Mouse (Mus musculus) gastrocnemius, adult 18-20 months (tissue): Measurements from ENCODE around the gene Gpr157. TPM values are rescaled to one million over a fixed set of nuclear protein-coding genes. Genes with fewer than 3 reads are reported as not detected.
A peak's percentile ranks its signal among the peaks of the same experiment; 100 is the strongest.

ENCODE experiments used
- DNase-seq: peaks from one replicate; pipeline ENCODE4 v3.0.0; 2021; ENCODE audit warnings: low spot score
- total RNA-seq, 2 experiments: library from RNA; stranded (reverse); gene quantifications; 2 replicates each; pipeline ENCODE4 v1.2.3; 2021

The Gpr157 gene
- total RNA-seq, 2 experiments from 2014 or later, result 34.5 to 38.2 TPM

DNA sequence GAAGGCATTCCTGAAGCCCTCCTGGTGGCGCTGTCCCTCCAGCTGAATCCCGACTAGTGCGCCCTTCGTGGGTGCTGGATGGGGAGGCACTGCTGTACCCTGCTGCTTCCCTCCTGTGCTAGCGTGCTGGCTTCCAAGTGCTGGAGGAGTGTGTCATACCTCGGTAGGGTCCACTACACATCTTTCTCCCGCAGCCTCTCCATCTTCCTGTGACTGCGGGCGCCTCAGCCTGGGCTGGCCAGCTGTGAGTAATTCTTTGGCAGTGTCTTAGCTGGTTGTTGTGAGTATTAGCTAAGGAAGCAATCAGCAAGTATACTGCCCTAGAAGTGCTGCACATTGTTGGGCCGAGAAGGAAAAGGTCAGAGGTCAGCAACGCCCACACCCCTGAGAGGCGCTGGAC is 18.9 kb upstream of the Gpr157 start:
- no peak for DNase-seq

DNA sequence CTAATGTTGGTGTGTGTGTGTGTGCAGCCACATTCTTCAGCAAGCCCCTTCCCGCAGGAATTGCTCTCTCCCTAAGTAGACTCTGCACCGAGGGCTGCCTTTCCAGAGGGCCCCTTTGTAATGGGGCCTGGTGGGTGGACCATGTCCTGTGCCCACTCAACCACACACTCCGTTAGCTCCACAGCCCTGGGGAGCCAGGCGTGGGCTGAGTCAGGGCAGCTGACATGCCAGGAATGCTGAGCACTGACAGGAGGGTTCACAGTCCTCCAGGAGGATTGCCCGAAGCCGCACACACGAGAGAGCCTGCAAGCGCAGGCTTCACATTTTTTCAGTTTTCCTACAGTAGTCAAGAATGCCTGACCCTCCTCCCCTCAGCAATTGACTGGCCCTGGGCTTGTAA is 17.0 kb upstream of the Gpr157 start:
- no peak for DNase-seq

DNA sequence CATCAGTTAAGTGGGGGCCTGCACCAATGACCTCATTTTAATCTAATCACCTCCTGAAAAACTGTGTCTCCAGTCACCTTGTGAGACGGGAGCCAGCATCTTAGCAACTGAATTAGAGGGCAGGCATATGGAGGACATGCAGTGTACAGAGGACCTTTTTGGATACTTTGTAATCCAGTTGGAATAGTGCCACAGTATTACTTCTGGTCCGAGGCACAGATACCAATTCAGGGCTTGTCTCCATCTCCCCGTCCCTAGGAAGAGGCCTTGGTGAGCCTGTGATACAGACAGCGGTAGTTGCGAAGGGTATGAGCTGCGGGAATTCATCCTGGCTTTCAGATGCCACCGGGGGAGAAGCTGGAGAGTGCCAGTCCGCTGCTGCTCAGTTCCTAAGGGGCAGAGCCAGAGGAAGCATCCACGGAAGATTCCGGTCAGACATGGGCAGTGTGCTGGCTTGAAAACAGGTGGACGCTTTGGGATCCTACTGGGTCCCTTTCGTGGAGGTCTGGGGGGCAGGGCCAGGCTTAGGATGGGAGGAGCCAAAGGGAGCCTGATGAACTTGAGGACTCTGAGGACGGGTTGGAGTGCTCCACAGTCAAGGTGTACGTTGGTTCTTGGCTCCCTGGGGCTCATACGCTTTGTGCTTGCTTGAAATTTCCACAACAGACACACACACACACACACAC is 14.6 kb upstream of the Gpr157 start:
- no peak for DNase-seq

DNA sequence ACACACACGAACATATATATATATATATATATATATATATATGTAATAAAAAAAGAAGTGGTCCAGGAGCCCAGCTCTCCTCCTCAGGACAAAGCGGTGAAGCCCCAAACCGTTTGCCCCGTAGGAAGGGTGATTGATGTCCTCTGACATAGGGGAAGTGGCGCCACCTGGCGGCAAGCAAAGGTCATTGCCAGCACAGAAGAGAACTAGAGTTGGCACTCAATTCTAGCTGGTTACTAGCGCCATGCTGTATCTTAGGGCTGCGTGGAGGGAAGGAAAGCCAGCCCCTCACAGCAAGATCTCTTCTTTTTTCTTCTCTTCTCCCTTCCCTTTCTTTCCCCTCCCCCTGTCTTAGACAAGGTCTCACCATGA is 14.1 kb upstream of the Gpr157 start:
- peak; percentile 43 for DNase-seq

DNA sequence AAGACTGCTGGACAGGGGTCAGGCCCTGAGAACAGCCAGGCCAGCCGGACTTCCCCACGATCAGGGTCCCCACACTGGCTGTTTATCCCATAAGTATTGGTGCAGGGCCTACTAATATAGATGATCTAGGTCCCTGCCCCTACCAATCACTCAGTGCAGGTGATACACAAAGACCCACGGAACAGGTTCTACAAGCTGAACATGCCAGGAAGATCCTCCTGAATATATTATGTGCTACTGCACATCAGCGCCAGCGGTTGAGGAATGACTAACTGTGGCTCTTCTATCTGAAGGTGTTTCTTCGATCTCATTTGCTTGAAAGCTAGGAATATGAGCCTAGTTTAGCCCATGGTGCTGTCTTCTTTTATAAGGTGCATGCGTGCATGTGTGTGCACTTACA is 11.8 kb upstream of the Gpr157 start:
- no peak for DNase-seq

DNA sequence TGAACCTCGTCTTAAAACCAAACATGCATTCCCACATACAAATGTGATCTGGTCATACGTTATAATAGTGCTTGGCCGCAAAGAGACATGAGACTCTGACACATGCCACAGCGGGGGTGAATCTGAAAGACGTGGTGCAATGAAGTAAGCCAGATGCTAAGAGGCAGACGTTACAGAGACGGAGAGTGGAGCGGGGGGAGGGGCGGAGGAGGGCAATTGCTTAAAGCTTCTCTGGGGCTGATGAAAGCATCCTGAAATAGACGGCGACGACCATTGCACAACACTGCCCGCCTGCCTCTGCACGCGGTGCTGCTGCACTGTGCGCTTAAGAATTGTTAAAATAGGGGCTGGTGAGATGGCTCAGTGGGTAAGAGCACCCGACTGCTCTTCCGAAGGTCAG is 11.0 kb upstream of the Gpr157 start:
- peak; percentile 29 for DNase-seq

DNA sequence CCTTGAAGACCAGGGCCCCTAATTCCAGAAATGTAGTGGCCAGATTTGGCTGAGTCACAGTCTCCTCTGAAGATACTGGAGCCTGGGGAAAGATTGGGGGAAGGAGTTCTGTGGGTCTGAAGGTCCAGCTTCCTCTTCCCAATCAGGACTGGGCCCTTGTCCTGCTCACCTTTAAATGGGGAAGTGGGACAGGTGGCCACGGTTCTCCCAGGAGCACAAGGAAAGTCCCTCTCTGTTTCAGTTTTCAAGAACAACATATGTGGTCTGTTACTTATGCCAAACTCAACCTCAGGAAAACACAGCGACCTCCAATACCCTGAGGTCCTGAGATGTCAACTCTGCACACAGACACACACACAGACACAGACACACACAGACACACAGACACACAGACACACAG is 8.5 kb upstream of the Gpr157 start:
- no peak for DNase-seq

DNA sequence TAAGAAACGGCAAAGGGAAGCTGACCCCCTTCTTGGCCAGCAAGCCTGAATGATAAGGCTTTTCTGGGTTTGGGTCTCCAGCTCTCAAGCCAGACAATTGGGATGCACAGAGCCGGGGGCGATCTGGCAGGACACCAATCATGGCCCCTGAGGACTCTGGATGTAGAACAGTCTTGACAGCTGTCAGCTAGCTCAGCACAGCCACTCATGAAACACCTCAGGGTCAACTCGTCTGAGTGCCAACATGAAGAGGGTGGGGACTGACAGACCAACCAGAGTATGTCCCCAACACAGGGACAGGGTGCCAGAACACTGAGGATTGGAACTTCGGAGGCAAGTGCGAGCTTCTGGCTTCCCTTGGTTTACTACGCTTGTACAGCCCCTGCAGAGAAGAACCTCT is 7.9 kb upstream of the Gpr157 start:
- no peak for DNase-seq

DNA sequence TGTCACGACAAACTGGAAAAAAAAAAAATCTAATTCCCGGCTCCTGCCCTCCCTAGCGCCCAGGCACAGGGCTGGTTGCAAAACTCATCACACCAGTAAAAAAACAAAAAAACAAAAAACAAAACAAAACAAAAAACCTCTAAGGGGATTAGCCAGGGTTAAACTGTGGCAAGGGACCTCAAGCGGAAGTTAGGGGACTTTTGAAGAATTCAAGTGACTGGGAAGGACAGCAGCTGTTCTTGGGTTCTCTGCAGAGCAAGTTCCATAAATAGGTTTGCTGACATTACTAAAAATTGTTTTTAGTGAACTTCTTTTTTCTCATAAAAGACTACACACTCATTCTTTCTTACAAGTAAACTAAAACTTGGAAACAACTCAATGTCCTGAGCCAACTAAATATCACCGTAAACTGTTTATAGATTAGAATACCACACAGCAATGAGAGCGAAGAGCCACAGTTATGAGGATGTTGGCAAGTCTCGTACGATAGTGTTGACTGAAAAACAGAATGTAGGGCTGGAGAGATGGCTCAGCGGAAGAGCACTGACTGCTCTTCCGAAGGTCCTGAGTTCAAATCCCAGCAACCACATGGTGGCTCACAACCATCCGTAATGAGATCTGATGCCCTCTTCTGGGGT is 6.7 kb upstream of the Gpr157 start:
- DNase-seq, result no peak

DNA sequence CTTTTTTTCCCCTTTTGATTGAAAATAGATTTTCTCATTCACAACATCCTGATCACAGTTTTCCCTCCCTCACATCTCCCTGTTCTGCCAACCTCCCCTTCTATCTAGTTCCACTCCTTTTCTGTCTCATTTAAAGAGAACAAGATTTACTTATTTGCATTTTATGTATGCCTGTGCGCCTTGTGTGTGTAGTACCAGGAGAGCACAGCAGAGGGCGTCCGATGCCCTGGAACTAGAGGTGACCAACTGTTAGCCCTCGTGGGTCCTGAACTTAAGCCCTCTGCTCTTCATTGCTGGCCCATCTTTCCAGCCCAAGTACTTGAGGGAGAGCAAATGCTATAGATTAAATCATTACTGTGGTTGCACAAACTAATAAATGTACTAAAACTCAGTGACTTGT is 1.8 kb upstream of the Gpr157 start:
- DNase-seq, result no peak

DNA sequence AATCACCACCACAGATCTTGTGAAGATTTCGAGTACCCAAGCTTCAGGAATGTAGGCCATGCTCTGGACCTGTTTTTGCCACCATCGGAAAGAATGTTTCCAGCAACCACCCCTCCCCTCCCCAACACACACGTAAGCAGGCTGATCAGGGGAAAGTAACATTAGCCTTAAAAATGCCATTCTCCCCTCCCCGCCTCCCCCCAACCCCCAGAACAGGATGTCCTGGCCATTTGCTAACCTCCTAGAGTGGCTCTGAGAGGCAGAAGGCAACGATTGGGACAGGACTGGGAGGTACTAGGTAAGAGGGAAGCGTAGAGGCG is 364 bp upstream of the Gpr157 start:
- DNase-seq, result no peak

DNA sequence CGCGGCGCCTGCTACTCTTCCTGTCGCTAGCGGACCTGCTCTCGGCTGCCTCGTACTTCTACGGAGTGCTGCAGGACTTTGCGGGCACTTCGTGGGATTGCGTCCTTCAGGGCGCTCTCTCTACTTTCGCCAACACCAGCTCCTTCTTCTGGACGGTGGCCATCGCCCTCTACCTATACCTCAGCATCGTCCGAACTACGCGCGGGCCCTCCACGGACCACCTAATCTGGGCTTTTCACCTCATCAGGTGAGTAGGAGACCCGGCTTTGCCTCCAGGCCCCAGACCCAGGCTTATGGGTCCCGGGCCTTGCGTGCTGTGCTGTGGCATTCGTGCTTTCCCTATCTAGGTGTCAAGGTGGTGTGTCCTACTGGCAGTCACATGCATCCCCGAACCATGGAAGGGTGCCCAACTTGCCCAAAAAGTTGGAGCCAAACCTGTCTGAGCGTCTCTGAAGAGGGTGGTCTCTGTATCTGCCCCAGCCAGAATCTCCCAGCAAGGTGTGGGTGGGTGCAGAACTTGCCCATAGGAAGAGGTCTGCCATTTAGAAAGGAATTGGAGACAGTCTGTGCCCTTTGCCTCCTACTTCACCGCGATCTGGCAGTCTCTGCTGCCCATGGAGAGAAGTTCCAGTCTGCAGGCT is 845 bp downstream of the Gpr157 start:
- DNase-seq, result peak; percentile 50

DNA sequence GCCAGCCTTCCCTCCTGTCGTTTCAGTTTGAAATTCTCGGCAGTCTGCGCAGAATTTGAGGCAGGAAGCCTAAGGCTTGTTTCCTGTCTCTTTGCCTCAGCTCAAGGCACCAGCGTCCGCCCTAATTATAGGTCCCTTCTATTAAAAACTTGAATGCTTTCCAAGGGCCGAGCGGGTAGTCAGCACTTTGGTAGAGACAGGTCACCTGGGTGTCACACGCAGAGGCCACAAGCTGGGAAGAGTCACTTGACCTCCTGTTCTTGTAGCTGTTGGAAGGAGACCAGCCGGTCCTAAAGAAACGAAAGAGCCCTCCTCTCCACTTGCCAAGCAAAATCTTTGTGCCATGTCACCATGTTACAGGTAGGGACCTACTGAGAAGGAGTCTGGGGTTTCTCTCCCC is 2.0 kb downstream of the Gpr157 start:
- DNase-seq, result peak; percentile 78

DNA sequence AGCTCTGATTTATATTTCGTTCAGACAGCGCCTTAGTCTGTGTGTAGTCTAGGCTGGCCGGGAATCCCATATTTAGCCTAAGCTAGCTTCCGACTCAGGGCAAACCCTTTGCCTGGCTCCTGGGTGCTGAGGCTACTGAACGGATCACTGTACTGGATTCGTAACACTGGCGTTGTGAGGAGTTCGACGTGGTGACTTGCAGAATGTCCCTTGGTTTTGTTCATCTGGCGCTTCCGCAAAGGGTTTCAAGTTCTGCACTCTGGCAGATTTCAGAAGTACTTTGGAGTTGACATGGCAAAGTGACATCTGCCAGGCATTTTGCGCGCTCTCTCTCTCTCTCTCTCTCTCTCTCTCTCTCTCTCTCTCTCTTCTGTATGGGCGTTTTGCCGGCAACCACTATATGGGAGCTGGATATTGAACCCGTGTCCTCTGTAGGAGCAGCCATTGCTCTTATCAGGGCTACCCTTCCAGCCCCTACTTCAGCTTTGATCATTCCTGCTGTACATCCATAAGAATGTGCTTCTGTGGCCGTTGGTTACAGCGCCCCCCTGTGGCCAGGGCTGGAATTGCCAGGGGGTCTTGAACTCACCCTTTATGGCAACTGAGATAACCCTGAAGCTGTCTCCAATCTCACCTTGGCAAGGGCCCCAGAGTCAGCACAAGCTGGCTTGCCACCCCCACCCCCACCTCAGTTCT is 4.9 kb downstream of the Gpr157 start:
- DNase-seq, result peak; percentile 52

DNA sequence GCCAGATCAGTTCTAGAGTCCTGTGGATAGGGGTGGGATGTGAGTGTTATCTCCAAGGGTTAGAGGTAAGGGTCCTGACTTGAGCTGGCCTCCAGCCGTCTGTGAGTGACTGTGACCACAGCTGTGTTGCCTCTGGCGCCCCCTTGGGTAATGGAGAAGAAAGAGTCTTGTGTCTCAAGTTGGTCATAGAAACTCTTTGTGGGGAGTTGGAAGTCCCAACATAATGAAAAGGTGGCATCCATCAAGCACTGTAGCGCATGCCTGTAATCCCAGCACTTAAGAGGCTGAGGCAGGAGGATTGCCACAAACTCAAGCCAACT is 5.4 kb downstream of the Gpr157 start:
- no peak for DNase-seq

DNA sequence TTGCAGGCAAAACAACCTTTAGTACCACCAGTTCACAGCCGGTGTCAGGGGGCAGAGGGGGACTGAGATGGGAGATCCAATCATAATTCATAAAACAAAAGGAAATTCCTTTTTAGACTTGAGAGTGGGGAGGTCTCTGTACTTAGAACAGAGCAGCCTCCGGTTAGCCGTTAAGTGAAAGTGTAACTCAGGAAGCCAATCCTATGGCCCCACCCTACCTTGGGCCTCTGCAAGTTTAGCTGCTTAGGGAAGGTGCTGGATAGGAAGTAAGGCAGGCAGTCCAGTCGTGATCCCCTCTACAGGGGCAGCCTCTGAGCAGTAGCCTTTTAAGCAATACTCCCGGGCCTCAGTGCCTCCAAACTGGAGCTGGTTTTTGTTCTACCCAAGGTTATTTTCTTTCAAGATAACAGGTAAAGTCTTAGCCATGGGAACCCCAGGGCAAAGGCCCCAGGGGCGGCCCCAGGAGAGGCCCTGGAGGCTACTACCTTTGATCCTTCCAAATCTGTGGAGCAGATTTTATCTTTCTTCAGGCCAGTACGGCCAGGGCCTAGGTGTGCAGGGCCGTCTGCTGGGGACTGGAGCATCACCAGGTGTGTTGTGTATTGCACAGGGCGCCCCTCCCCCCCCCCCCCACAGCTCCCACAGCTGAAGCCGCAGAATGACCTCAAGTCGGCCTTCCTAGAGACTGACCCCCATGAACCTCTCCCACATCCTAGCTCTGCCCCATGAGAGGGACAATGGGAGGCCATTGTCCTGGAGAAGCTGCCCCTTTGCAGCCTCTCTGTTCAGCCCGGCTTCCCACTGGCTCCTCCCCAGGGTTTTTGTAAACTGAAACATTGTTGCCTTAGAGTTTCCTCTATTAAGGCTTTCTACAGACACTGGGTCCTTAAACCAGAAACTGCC is 6.6 kb downstream of the Gpr157 start:
- no peak for DNase-seq

DNA sequence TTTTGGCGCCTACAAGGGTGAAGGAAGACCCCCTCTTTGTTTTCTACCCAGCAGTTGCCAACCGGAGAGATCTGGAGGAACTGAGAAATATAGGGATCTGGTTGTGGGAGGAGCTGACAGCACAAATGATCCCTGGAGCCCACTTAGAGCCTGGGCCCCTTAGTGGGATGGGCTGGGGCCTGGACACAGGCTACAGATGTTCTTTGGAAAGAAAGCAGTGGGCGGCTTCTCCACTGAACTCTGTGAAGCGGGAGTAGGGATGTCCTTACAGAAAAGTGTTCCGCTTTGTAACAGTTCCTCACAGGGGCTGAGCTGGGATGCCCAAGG is 7.3 kb downstream of the Gpr157 start:
- no peak for DNase-seq

DNA sequence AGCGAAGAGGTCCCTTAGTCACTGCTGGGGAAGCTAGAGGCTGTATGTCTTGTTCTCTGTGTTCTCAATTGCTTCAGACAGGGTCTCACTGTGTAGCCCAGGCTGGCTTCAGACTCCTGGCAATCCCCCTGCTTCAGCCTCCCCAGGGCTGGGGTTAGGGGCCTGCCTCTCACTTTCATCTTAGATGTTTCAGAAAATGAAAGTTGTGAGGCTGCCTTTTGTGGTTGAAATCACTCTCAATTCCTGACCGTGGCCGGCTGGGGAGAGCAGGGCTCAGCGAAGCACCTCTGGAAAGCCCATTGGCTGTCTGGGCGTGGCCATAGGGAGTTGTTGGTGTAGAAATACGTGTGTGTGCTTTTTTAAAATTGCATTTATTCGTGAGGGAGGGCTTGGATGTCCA is 9.1 kb downstream of the Gpr157 start:
- no peak for DNase-seq

DNA sequence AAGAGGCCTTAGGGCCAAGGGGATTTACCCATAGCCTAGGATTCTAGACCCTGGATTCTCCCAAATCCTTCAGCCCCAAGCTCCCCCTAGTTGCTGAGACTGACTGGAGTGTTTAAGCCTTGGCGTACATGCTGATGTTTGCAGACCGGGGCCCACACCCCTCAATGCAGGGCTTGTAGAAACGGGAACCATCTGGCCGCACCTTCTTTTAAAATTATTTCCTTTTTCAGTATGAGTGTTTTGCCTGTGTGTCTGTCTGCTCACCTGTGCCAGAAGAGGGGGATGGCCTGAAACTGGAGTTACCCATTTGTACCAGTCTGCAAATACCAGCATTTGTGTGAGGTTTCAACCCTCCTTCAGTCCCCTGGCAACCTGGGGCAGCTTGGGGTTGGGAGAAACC is 10.7 kb downstream of the Gpr157 start:
- no peak for DNase-seq

DNA sequence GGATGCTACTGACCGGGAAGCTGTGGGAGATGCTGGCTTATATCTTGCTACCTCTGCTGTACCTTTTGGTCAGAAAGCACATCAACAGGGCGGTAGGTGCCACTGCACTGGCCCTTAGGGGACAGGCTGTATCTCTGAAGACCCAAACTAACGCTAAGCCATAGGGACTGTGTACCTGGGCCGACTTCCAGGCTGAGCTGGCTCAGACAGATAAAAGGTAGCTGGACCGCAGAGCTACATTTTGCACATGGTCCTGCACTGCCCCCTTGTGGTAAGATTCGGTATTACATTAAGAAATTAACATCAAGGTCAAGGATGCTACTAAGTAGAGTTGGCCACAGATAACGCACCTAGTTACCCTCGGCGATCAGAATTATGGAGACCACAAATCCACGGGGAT is 11.7 kb downstream of the Gpr157 start:
- DNase-seq, result peak; percentile 90

DNA sequence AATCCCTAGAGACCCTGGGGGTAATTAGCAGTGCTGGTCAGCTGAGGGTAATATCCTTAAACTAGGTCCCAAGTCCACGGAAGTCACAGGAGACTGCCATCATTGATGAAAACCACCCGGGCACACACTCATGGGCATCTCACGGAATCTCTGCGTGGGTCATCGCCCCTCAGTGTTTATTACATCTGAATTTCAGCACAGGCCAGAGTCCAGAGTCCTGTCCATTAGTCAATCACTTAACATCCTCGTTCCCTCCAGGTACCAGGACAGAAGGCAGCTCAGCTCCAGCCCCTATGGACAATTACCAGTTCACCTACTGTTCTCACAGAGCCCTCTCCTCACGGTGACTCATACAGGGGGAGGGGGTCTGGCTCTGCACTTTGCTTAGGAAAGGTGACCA is 15.7 kb downstream of the Gpr157 start:
- no peak for DNase-seq

DNA sequence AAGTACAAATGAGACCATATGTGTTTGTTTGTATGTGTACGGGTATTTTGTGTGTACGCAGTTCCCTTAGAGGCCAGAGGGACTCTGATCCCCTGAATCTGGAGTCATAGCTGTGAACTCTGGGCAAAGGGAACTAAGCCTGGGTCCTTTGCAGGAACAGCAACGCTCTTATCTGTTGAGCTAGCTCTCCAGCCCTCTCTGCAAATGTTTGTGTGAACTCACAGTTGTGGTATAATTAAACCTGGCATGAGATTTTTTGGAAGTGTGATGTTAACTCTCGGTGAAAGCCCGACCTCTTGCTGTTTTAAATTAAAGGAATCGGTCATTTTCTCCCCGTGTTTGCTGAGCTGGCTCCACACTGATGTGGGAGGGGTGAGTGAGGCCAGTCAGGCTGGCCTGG is 18.5 kb downstream of the Gpr157 start:
- no peak for DNase-seq
